ENCODE assay signal across 8 mouse cellular contexts in genomic region chr7:128690070-128690469, GRCm38 (mm10). TPM values are rescaled to one million over a fixed set of nuclear protein-coding genes. Genes with fewer than 3 reads are reported as not detected.
A peak's percentile ranks its signal among the peaks of the same experiment; 100 is the strongest.
DNase-seq lines count a peak whose midpoint lies in the region; ATAC-seq and TF ChIP-seq lines count a peak whose summit lies in the region.

No protein-coding gene starts in this region.

- TF ChIP-seq EP300 in heart, adult 2 months (IDR thresholded peaks at IDR 0.05; ENCODE audit: insufficient read depth, low read depth, low read length): peak; percentile 87; the same call in 1 of the 2 replicates

- no peak for TF ChIP-seq POLR2A in heart, adult 2 months (IDR thresholded peaks at IDR 0.05; ENCODE audit: insufficient read depth, low read depth, low read length)
- no peak for TF ChIP-seq POLR2A in kidney, adult 2 months (IDR thresholded peaks at IDR 0.05; ENCODE audit: low read depth, low read length)

- no peak overlapping the region for H3K4me3 ChIP-seq in heart, adult 2 months
- H3K4me3 ChIP-seq in heart, embryonic 12.5 days: no peak overlapping the region
- H3K4me3 ChIP-seq in kidney, adult 2 months (ENCODE audit: insufficient read depth, low read depth, low read length): no peak overlapping the region
- no peak overlapping the region for H3K4me3 ChIP-seq in limb, embryonic 10.5 days

- no peak for ATAC-seq in heart, embryonic 12.5 days (ENCODE audit: insufficient number of reproducible peaks, low FRiP score)

- no peak overlapping the region for H3K27ac ChIP-seq in heart, adult 2 months
- no peak overlapping the region for H3K27ac ChIP-seq in heart, embryonic 12.5 days (ENCODE audit: poor library complexity, severe bottlenecking)
- no peak overlapping the region for H3K27ac ChIP-seq in kidney, adult 2 months (ENCODE audit: insufficient read depth, low read depth, low read length)
- no peak overlapping the region for H3K27ac ChIP-seq in limb, embryonic 10.5 days

- H3K79me2 ChIP-seq in heart, adult 2 months (replicated peaks; ENCODE audit: control insufficient read depth, insufficient read depth, low read length): no peaks in the 10 kb centered on the region

- no peak overlapping the region for H3K9ac ChIP-seq in heart, adult 2 months (ENCODE audit: low read depth, low read length)
- H3K9ac ChIP-seq in heart, embryonic 12.5 days: no peak overlapping the region

- DNase-seq in heart, adult 2 months: peak; percentile 76 to 90
- DNase-seq in cerebellum, postnatal 4 days (ENCODE audit: low spot score in 2 of 2): peak; percentile 95 to 98
- DNase-seq in gastrocnemius, adult 8-10 months (ENCODE audit: low spot score in 2 of 2): peak; percentile 65 to 75
- DNase-seq in kidney, adult 2 months: peak; percentile 80
- peak; percentile 87 for DNase-seq in limb, embryonic 10.5 days (ENCODE audit: low spot score)
- DNase-seq in monocyte, adult 2 months (ENCODE audit: low read depth in 1 of 2, low spot score in 2 of 2): peak; percentile 57 to 64
- DNase-seq in spleen, postnatal 10 days (ENCODE audit: low spot score in 2 of 2): peak; percentile 83 to 91

- TF ChIP-seq CTCF in heart, adult 2 months (IDR thresholded peaks at IDR 0.05): no peak; the same call in 1 of the 2 replicates
- TF ChIP-seq CTCF in kidney, adult 2 months (conservative IDR thresholded peaks at IDR 0.05; ENCODE audit: insufficient read depth, insufficient read length, low read depth, low read length): peak; percentile 90

- no peaks in the 10 kb centered on the region; the same call in 1 of the 2 replicates for H3K36me3 ChIP-seq in heart, adult 2 months (ENCODE audit: control insufficient read depth, insufficient read depth, low read length)
- H3K36me3 ChIP-seq in heart, embryonic 12.5 days: peaks cover 64% of the 10 kb centered on the region
- no peaks in the 10 kb centered on the region; the same call in none of the 2 replicates for H3K36me3 ChIP-seq in kidney, adult 2 months (ENCODE audit: control insufficient read depth, insufficient read depth, low read length)
- peaks cover 70% of the 10 kb centered on the region for H3K36me3 ChIP-seq in limb, embryonic 10.5 days

- intact Hi-C loops in heart, adult 2 months (cut with DNase I): loop anchor here (1.0 kb wide), 2 partner anchors 127 to 216 kb away; no protein-coding TSS in a partner anchor

- peaks cover 26% of the 10 kb centered on the region for H3K9me3 ChIP-seq in heart, embryonic 12.5 days (replicated peaks)
- H3K9me3 ChIP-seq in limb, embryonic 10.5 days (replicated peaks): peaks cover 10% of the 10 kb centered on the region; the same call in 1 of the 2 replicates

- no peaks in the 10 kb centered on the region for H3K27me3 ChIP-seq in heart, adult 2 months (ENCODE audit: control insufficient read depth, insufficient read depth, low read length)
- no peaks in the 10 kb centered on the region for H3K27me3 ChIP-seq in heart, embryonic 12.5 days (replicated peaks)
- H3K27me3 ChIP-seq in kidney, adult 2 months (replicated peaks; ENCODE audit: control insufficient read depth, insufficient read depth, low read length): no peaks in the 10 kb centered on the region
- H3K27me3 ChIP-seq in limb, embryonic 10.5 days (ENCODE audit: low read depth, poor library complexity, severe bottlenecking): no peaks in the 10 kb centered on the region

- no peaks in the 10 kb centered on the region for H3K4me1 ChIP-seq in heart, adult 2 months (ENCODE audit: control insufficient read depth, insufficient read depth, low read length)
- H3K4me1 ChIP-seq in heart, embryonic 12.5 days (replicated peaks): no peaks in the 10 kb centered on the region
- no peaks in the 10 kb centered on the region for H3K4me1 ChIP-seq in kidney, adult 2 months (ENCODE audit: control insufficient read depth, insufficient read depth, low read length)
- H3K4me1 ChIP-seq in limb, embryonic 10.5 days: no peaks in the 10 kb centered on the region

- no peak overlapping the region for H3K4me2 ChIP-seq in heart, embryonic 12.5 days

- WGBS in heart, adult 2 months: 14% methylated on average over 7 of the region's 7 CpGs
- WGBS in heart, embryonic 12.5 days: 32% methylated on average over 7 of the region's 7 CpGs
- 9% methylated on average over 7 of the region's 7 CpGs for WGBS in kidney, adult 2 months
- 23% methylated on average over 7 of the region's 7 CpGs for WGBS in limb, embryonic 10.5 days

RNA-seq across cellular contexts. Expression of gene Mcmbp, which starts 50.2 kb away (rescaled TPM):
- 10 to 100 TPM; 23.7 to 25.2 TPM for total RNA-seq in heart, adult 2 months (2021)
- 14.0 and 25.0 TPM in 2 replicates for polyA plus RNA-seq in heart, adult 2 months (2012; rRNA removed)
- polyA plus RNA-seq in heart, embryonic 12.5 days (2016; fragmentation: Nextera tagmentation; extraction: Ambion mirVana): 46.6 and 49.4 TPM in 2 replicates
- 10 to 100 TPM; 14.2 to 16.2 (median 15.8) TPM for total RNA-seq in gastrocnemius, adult 8-10 months (2022)
- polyA plus RNA-seq in kidney, adult 2 months (2012; rRNA removed): 19.8 and 22.2 TPM in 2 replicates
- 76.7 and 78.1 TPM in 2 replicates for polyA plus RNA-seq in limb, embryonic 10.5 days (2016; fragmentation: Nextera tagmentation; extraction: Ambion mirVana)

RNA-seq across cellular contexts. Expression of gene Sec23ip, which starts 54.7 kb away (rescaled TPM):
- total RNA-seq in heart, adult 2 months (2021): 10 to 100 TPM; 25.1 to 26.8 TPM
- 26.5 and 33.0 TPM in 2 replicates for polyA plus RNA-seq in heart, adult 2 months (2012; rRNA removed)
- polyA plus RNA-seq in heart, embryonic 12.5 days (2016; fragmentation: Nextera tagmentation; extraction: Ambion mirVana): 36.9 and 39.1 TPM in 2 replicates
- 10 to 100 TPM; 17.2 to 20.0 (median 17.8) TPM for total RNA-seq in gastrocnemius, adult 8-10 months (2022)
- polyA plus RNA-seq in kidney, adult 2 months (2012; rRNA removed): 29.9 and 35.5 TPM in 2 replicates
- polyA plus RNA-seq in limb, embryonic 10.5 days (2016; fragmentation: Nextera tagmentation; extraction: Ambion mirVana): 37.1 and 39.1 TPM in 2 replicates
